Mouse (Mus musculus) CH12.LX (cell line): ENCODE data around the gene Olfr1378.

Experiments used
- CHD2 ChIP-seq: IDR thresholded peaks from 2 replicates; pipeline ENCODE4 v1.6.1; 2011; ENCODE audit warnings: low read length, improper control_type of control experiment
- CTCF ChIP-seq, 2 experiments: IDR thresholded peaks in 1 of 2; conservative IDR thresholded peaks in 1 of 2; 2 replicates each; pipeline ENCODE4 v1.5.1; 2011 to 2012; ENCODE audit warnings: low read depth in 2 of 2, low read length in 2 of 2, improper control_type of control experiment in 1 of 2, inconsistent platforms in 1 of 2, mild to moderate bottlenecking in 1 of 2, moderate library complexity in 1 of 2
- HCFC1 ChIP-seq: IDR thresholded peaks from 2 replicates; pipeline ENCODE4 v1.6.1; 2012; ENCODE audit warnings: low read depth, mild to moderate bottlenecking, inconsistent platforms, low read length, improper control_type of control experiment
- MAZ ChIP-seq: IDR thresholded peaks from 2 replicates; pipeline ENCODE4 v1.6.1; 2012; ENCODE audit warnings: low read depth, mild to moderate bottlenecking, inconsistent platforms, low read length, improper control_type of control experiment, moderate library complexity
- MXI1 ChIP-seq: IDR thresholded peaks from 2 replicates; pipeline ENCODE4 v1.6.1; 2011; ENCODE audit warnings: mild to moderate bottlenecking, low read depth, low read length, improper control_type of control experiment
- POLR2A ChIP-seq: IDR thresholded peaks from 2 replicates; pipeline ENCODE4 v1.6.1; 2011; ENCODE audit warnings: low read depth, mild to moderate bottlenecking, improper control_type of control experiment, low read length
- POLR2AphosphoS2 ChIP-seq: IDR thresholded peaks from 2 replicates; pipeline ENCODE4 v1.6.1; 2011; ENCODE audit warnings: low read depth, low read length, improper control_type of control experiment
- RCOR1 ChIP-seq: conservative IDR thresholded peaks from 2 replicates; pipeline ENCODE4 v1.6.1; 2012; ENCODE audit warnings: low read depth, mild to moderate bottlenecking, inconsistent platforms, low read length, improper control_type of control experiment
- SMC3 ChIP-seq: IDR thresholded peaks from 2 replicates; pipeline ENCODE4 v1.6.1; 2011; ENCODE audit warnings: low read depth, low read length, improper control_type of control experiment
- TCF12 ChIP-seq: IDR thresholded peaks from 2 replicates; pipeline ENCODE4 v1.6.1; 2014; ENCODE audit warnings: low read depth, mild to moderate bottlenecking, inconsistent platforms, low read length, improper control_type of control experiment
- UBTF ChIP-seq: IDR thresholded peaks from 2 replicates; pipeline ENCODE4 v1.6.1; 2012; ENCODE audit warnings: low read depth, mild to moderate bottlenecking, inconsistent platforms, low read length, improper control_type of control experiment, moderate library complexity
- USF1 ChIP-seq: IDR thresholded peaks from 2 replicates; pipeline ENCODE4 v1.6.1; 2014; ENCODE audit warnings: low read depth, mild to moderate bottlenecking, inconsistent platforms, low read length, improper control_type of control experiment
- ZC3H11A ChIP-seq: IDR thresholded peaks from 2 replicates; pipeline ENCODE4 v1.6.1; 2012; ENCODE audit warnings: low read depth, mild to moderate bottlenecking, inconsistent platforms, low read length, improper control_type of control experiment

DNA sequence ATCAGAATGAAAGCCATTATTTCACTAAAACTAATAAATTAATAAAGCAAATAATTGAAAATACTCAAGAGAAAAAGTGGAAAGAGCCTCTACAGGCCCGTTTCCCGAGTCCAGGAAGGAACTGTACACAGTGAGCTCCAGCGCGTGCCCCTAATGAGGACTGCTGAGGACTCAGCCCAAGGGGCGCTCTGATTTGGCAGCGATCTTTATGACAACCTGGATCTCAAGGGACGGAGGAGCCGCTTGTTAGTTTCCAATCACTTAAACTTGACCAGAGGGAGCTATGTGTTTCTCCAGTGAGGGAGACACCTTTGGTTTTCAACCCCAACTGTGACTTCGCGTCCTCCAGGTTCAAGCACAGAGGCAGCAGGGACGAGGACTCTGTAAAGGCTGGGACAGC is at the start of gene Olfr1378:
- no peak for TF ChIP-seq SMC3
- no peak for TF ChIP-seq ZC3H11A
- no peak for TF ChIP-seq POLR2A
- TF ChIP-seq HCFC1, result no peak
- TF ChIP-seq CTCF (conservative IDR thresholded peaks at IDR 0.05 in 1 of 2, IDR thresholded peaks at IDR 0.05 in 1 of 2; ENCODE audit: low read depth in 2 of 2, low read length in 2 of 2), result no peak
- TF ChIP-seq UBTF, result no peak
- TF ChIP-seq USF1, result no peak
- TF ChIP-seq POLR2AphosphoS2, result no peak
- no peak for TF ChIP-seq MXI1
- no peak for TF ChIP-seq MAZ
- TF ChIP-seq CHD2, result no peak
- TF ChIP-seq RCOR1, result no peak
- no peak for TF ChIP-seq TCF12
